Mouse (Mus musculus): ENCODE results near the gene Timm8a2. TPM values are rescaled to one million over a fixed set of nuclear protein-coding genes. Genes with fewer than 3 reads are reported as not detected.

The Timm8a2 gene
- polyA plus RNA-seq, 1 experiment = not detected

- H3K27me3 ChIP-seq (replicated peaks) = peaks cover 5% of the 10 kb centered on the region
- TF ChIP-seq FLI1 (IDR thresholded peaks at IDR 0.05; ENCODE audit: low read length) (no peak), GATA1 (IDR thresholded peaks at IDR 0.05; ENCODE audit: borderline replicate concordance, low read length) (no peak)
- H3K4me3 ChIP-seq (replicated peaks) = no peak overlapping the region
- peaks cover 8% of the 10 kb centered on the region; the same call in 1 of the 2 replicates for H3K4me1 ChIP-seq
- peaks cover 43% of the 10 kb centered on the region for H3K9me3 ChIP-seq
- peaks cover 4% of the 10 kb centered on the region for H3K36me3 ChIP-seq (replicated peaks; ENCODE audit: low read length)
Measured at GRCm38 (mm10) chr14:122087956-122088355, 53.5 kb downstream of the Timm8a2 start.

Other genes starting within 250 kb of the Timm8a2 start
- 0.13 TPM in 1 of 2 replicates, not detected in the other for gene Dock9, start 236.8 kb upstream of the Timm8a2 start, polyA plus RNA-seq (2012; ENCODE audit: insufficient read depth, low replicate concordance)
- 55.9 and 94.6 TPM in 2 replicates for gene Ubac2, start 156.1 kb upstream of the Timm8a2 start, polyA plus RNA-seq (2012; ENCODE audit: insufficient read depth, low replicate concordance)
- 0.06 TPM in 1 of 2 replicates, not detected in the other for gene Gpr18, start 118.9 kb upstream of the Timm8a2 start, polyA plus RNA-seq (2012; ENCODE audit: insufficient read depth, low replicate concordance)
- gene Gpr183, start 69.5 kb upstream of the Timm8a2 start, polyA plus RNA-seq (2012; ENCODE audit: insufficient read depth, low replicate concordance) = 0.89 TPM in 1 of 2 replicates, not detected in the other
- 54.0 and 163 TPM in 2 replicates for gene Tm9sf2, start 72.4 kb downstream of the Timm8a2 start, polyA plus RNA-seq (2012; ENCODE audit: insufficient read depth, low replicate concordance)
- gene Clybl, start 147.0 kb downstream of the Timm8a2 start, polyA plus RNA-seq (2012; ENCODE audit: insufficient read depth, low replicate concordance) = 8.3 TPM in 1 of 2 replicates, not detected in the other